Mouse (Mus musculus): ENCODE measurements around the gene Fam81b.
"Not testable (repeated sequence)": the region's sequence is repeated elsewhere in the genome, so short reads cannot be mapped to it uniquely, and the experiment has no call there.

The Fam81b gene

DNA sequence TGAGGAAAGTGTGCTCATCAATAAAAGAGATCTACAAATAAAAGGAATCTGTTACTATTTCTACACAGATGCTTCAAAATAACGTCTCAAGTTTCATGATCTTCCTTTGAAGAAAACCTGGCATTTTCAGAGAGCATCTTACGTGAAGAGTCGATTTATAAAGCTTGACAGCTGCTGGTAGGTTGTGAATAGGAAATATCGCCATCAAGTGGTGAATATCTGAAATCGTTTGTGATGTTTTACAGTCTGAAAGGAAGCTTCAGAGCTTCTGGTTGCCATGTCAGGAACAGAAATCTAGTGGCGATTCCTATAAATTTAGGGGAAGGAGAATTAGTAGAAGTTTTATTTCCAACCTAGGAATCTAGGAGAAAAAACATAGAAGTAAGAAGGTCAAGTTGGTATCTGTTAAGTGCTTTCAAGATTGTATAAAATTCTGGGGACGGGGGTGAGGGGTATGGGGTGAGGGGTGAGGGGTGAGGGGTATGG, at the start of gene Fam81b:
TSS of gene Fam81b (minus strand) at position 436 of the 486 bp plus-strand sequence.
- DNase-seq, result no peak

- DNase-seq, result not testable (repeated sequence)
Measured at GRCm38 (mm10) chr13:76345941-76346340, 41.1 kb upstream of the Fam81b start.

- DNase-seq, result peak; percentile 85
Measured at GRCm38 (mm10) chr13:76318635-76319034, 13.8 kb upstream of the Fam81b start.

- no peak for DNase-seq
Measured at GRCm38 (mm10) chr13:76311580-76311979, 6.7 kb upstream of the Fam81b start.

- DNase-seq, result peak; percentile 54
Measured at GRCm38 (mm10) chr13:76308811-76309210, 3.9 kb upstream of the Fam81b start.

DNA sequence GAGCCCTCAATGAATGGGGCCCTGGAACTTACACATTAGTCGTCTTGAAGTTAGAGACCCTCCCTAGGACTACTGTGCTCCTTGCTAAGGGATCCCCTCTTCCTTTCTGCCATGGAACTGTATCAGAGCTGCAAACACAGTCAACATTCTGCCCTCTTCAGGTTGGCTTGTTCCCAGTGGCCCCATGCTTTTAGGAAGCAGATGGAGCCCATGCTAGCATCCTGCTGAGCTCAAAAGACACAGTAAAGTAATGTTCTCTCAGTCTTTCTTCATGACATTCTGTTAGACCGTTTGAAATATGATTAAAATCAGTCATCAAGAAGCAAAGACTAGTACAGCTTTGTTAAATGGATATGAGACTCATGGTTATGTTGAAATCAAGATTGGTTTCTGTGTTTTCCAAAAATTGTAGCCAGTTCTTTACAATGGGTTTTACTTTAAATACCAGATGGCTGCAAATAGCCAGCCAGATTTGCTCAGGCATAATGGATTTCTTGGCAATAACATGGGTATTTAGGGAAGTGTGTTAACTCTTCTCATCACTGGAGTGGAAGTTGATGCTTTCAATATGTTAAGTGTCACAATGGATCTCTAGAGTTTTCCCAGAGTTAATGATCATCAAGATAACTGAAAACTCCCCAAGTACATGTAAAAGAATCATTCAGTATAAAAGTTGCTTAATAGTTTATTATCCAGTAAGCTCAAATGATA, 938 bp upstream of the Fam81b start:
- peak; percentile 28 for DNase-seq

GRCm38 (mm10) chr13:76305241-76305640, 369 bp upstream of the Fam81b start:
- no peak for DNase-seq

DNA sequence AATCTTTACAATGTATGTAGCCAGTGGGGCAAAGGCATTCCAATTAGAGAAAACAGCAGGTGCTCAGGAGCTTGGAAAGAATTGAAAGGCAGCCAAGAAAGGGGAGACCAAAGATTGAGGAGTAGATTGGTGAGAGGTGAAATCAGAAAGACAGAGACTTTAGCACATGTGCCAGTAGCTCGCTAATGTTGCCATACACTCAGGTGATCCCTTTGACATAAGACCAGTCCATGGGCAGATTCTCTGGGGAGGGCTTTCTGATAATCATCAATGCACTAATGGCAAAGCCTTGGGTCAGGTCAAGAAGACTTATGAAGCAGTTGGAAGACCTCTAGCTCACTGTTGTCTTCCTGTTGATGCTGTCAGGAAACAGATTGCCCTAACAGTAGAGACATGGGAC, 671 bp downstream of the Fam81b start:
- no peak for DNase-seq

GRCm38 (mm10) chr13:76303160-76303559, 1.7 kb downstream of the Fam81b start:
- DNase-seq, result no peak

GRCm38 (mm10) chr13:76302056-76302455, 2.8 kb downstream of the Fam81b start:
- peak; percentile 14 for DNase-seq

DNA sequence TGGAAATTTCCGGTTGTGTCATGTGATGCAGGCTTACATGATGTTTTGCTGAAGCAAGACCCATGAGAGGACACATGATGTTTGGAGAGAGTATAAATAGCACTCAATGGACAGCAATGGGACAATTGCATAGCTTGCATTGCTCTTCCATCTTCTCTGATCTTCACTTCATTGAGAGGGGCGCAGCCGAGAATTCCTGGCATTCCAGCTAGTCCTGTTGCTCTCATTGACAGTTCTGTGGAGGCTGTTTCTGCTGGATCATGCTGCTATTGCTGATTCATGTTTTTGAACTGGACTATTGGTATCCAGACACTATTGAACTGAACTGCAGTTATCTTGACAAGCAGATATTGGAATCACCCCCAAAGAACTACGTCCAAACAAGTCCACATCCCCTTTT, 12.8 kb downstream of the Fam81b start:
- DNase-seq, result no peak

DNA sequence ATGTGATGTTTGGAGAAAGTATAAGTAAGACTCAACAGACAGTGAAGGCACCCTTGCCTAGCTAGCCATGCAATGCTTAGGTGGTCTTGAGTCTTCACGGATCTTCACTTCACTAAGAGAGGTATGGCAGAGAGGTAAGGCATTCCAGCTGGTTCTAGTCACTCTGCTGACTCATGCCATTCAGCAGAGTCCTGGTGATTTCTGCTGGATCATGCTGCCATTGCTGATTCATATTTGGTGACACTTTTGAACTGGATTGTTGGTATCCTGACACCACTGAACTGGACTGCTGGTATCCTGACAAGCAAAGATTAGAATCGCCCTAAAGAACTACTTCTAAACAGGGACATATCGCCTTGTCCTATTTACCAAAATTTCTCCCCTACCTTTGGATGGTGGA, 20.3 kb downstream of the Fam81b start:
- DNase-seq, result no peak

GRCm38 (mm10) chr13:76264361-76265026, 40.4 kb downstream of the Fam81b start:
- no peak for DNase-seq

DNA sequence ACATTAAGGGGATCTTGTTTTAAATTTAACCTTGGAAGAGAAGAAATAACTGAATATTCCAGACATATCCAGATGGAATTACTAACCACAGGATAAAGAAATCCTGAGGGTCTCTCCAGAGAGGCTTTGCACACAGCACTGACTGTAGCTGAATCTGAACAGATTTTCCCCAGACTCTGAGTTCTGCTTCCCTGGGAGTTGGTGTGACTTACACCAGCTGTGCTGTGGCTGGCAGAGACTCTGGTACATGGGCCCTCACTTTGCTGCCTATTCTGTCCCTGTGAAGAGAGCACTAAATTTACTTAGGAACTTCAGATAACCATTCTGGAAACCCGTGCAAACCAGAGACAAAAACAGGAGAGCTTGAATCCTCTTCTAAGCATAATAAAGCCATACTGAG, 46.1 kb downstream of the Fam81b start:
- peak; percentile 74 for DNase-seq

DNA sequence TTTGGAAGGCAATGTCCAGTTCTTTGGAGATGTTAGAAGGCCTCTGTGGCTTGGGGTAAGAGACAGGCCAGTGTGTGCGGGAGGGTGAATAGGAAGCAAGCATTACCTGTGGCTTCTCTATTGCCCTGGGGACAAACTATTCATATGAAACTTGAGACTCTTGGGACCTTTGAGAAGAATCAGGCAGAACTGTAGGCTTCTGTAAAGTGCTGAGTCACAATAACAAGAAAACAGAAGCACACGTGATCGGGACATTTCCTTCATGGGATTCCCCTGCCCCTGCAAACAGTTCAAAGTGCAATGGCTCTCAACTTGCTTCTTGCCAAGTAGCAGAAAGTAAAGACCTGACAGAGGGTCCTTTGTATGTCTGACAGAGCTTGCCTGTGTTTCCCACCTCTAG, 48.5 kb downstream of the Fam81b start:
- DNase-seq, result no peak

DNA sequence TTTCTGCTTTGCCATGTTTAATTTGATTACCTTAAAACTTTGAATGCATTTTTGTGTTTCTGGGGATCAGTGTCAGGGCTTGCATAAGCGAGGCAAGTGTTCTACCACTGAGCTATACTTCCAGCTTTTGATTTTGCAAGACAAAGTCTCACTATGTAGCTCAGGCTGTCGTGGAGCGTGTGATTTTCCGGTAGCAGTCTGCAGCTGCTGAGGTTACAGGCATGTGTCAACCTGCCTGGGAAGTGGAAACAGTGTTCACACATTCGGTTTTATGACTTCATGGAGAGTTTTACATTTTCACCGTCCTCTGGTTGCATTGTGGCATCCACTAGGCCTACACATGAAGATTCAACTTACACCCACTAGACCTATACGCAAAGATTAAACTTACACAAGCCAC, 54.8 kb downstream of the Fam81b start:
- no peak for DNase-seq

- no peak for DNase-seq
Measured at GRCm38 (mm10) chr13:76249066-76249465, 55.8 kb downstream of the Fam81b start.

- DNase-seq, result peak; percentile 31
Measured at GRCm38 (mm10) chr13:76215397-76215796, 89.5 kb downstream of the Fam81b start.

GRCm38 (mm10) chr13:76214928-76215327, 89.9 kb downstream of the Fam81b start:
- no peak for DNase-seq

DNA sequence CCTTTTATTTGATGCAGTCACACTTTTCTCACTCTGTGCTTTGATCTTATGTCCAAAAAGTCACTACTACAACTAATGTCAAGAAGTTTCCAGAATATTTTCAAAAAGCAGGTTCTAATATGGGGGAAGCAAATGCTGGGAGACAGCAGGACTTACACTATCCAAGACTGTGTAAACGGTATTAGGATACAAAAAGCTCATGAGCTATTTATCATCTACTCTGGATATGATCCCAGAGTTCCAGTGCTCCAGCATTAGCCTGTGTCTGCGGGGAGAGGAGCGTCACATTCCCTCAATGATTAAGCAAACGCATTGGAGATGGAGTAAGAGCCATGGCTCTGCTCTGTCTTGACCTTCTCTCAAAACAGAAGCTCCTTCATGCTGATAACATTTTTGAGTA, 104.9 kb downstream of the Fam81b start:
- DNase-seq, result no peak

- DNase-seq, result no peak
Measured at GRCm38 (mm10) chr13:76197297-76197848, 107.5 kb downstream of the Fam81b start.

DNA sequence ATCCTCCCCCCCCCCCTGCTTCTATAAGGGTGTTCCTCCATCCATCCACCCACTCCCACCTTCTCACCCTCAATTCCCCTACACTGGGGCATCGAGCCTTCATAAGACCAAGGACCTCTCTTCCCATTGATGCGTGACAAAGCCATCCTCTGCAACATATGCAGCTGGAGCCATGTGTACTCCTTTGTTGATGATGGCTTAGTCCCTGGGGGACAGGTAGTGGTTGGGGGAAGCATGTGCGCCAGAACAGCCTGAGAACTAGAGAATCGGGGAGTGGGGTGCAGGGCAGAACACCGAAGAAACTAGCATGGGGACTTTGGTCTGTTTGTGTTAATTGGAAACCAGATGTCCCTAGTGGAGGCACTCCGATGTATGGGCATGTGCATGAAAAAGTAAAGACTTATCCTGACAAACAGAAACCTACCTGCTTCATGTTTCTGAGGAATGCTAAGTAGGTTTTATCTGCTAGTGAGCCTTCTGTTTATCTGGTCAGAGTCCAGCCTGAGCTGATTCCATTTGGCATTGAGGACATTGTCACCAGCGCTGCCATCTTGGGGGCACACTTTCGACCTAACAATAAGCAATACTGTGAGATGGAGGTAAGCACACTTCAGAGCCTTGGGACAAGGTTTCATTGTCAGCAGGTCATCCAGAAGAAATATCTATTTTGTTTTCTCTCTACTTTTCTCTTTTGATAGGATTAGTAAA, 109.3 kb downstream of the Fam81b start:
- no peak for DNase-seq

- no peak for DNase-seq
Measured at GRCm38 (mm10) chr13:76194937-76195336, 109.9 kb downstream of the Fam81b start.

Measured in layer of hippocampus, adult 9-11 months (tissue).